In the genomic region with DNA sequence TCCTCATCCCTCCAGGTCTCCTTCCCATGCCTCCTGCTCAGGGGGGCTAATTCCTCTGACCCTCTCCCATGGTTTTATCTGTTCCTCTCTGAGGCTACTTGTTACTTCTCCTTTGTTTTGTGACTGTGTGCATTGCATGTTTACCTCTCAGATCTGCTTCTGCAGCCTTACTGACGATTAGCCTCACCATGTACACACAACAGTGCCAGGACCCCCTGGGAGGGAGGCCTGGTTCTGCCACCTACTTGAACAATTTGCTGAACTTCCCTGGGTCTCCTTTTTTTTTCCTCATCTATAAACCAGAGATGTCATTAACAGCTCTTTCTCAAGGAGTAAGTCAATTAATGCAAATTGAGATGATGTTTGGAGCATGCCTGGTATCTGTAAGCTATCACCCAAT, we compare ENCODE assay signal across 27 mouse cellular contexts. TPM values are rescaled to one million over a fixed set of nuclear protein-coding genes. Genes with fewer than 3 reads are reported as not detected.
DNase-seq lines count a peak whose midpoint lies in the region; ATAC-seq and TF ChIP-seq lines count a peak whose summit lies in the region.
"Had no signal": no experiment of that assay in that cellular context is flagged by ENCODE, and none has a peak within 500 bp of the region (broad histone marks: within the 10 kb centered on the region; RNA-seq: fewer than 3 reads in every experiment).

No protein-coding gene starts in this region.

- H3K4me2 ChIP-seq in heart, embryonic 14.5 days (ENCODE audit: low read length) = 0 out of 2 replicates have a peak overlapping the region, but pooled peaks have one; percentile 7
- H3K4me2 ChIP-seq: embryonic facial prominence, embryonic 15.5 days; forebrain, embryonic 15.5 days; heart, embryonic 11.5 days; hindbrain, embryonic 12.5 days had no signal

- H3K27me3 ChIP-seq in heart, embryonic 14.5 days (ENCODE audit: control insufficient read depth, insufficient read depth, low read length) = no peaks in the 10 kb centered on the region
- peaks cover 83% of the 10 kb centered on the region for H3K27me3 ChIP-seq in megakaryocyte, embryonic 14.5 days (replicated peaks)
- H3K27me3 ChIP-seq: embryonic facial prominence, embryonic 15.5 days; forebrain, embryonic 15.5 days had no signal

- H3K9ac ChIP-seq in heart, embryonic 14.5 days (ENCODE audit: low read length) = no peak overlapping the region; the same call in 1 of the 2 replicates
- H3K9ac ChIP-seq: embryonic facial prominence, embryonic 15.5 days; forebrain, embryonic 15.5 days; hindbrain, embryonic 12.5 days had no signal

- ATAC-seq in cerebellum, adult (ENCODE audit: insufficient number of reproducible peaks, low FRiP score, low TSS enrichment) = no peak
- no peak for ATAC-seq in heart, embryonic 14.5 days (ENCODE audit: insufficient number of reproducible peaks, insufficient read depth, low FRiP score, low read depth)
- no peak for ATAC-seq in megakaryocyte, adult 5-6 weeks (ENCODE audit: poor library complexity, severe bottlenecking)
- ATAC-seq: CD4-positive, CD25-positive, alpha-beta regulatory T cell, adult 4 months; forebrain, embryonic 15.5 days; hindbrain, embryonic 16.5 days; inflammation-experienced regulatory T-cells, adult 6 months; intestine, postnatal 0 days had no signal

- H3K36me3 ChIP-seq in heart, embryonic 14.5 days (ENCODE audit: control insufficient read depth, insufficient read depth, low read length) = no peaks in the 10 kb centered on the region
- H3K36me3 ChIP-seq in megakaryocyte, embryonic 14.5 days (replicated peaks; ENCODE audit: low read length) = no peaks in the 10 kb centered on the region
- H3K36me3 ChIP-seq: embryonic facial prominence, embryonic 15.5 days; forebrain, embryonic 10.5 days; forebrain, embryonic 15.5 days; G1E; hindbrain, embryonic 12.5 days had no signal

- intact Hi-C loops in gastrocnemius, adult 2 months (cut with DNase I) = no loop called here

- H3K4me3 ChIP-seq in heart, embryonic 14.5 days (ENCODE audit: control insufficient read depth in 1 of 2, insufficient read depth in 1 of 2, low read depth in 1 of 2, low read length in 2 of 2) = no peak overlapping the region
- peak overlapping the region; percentile 34 for H3K4me3 ChIP-seq in megakaryocyte, embryonic 14.5 days (replicated peaks)
- H3K4me3 ChIP-seq in gastrocnemius, adult 2 months = no peak overlapping the region
- H3K4me3 ChIP-seq: embryonic facial prominence, embryonic 15.5 days; erythroblast, embryonic 14.5 days; forebrain, embryonic 10.5 days; forebrain, embryonic 15.5 days; hindbrain, embryonic 12.5 days had no signal

- WGBS in heart, embryonic 14.5 days = 39% methylated on average over 1 of the region's 1 CpGs

- no peak overlapping the region for H3K27ac ChIP-seq in heart, embryonic 14.5 days (replicated peaks in 1 of 2; ENCODE audit: control insufficient read depth in 1 of 2, insufficient read depth in 1 of 2, low read depth in 2 of 2, low read length in 2 of 2)
- H3K27ac ChIP-seq in gastrocnemius, adult 2 months = no peak overlapping the region
- H3K27ac ChIP-seq: embryonic facial prominence, embryonic 15.5 days; forebrain, embryonic 10.5 days; forebrain, embryonic 15.5 days; hindbrain, embryonic 12.5 days had no signal

- H3K9me3 ChIP-seq in heart, embryonic 14.5 days (ENCODE audit: control insufficient read depth, low read length) = no peaks in the 10 kb centered on the region
- no peaks in the 10 kb centered on the region for H3K9me3 ChIP-seq in megakaryocyte, embryonic 14.5 days
- H3K9me3 ChIP-seq: embryonic facial prominence, embryonic 15.5 days; forebrain, embryonic 10.5 days; forebrain, embryonic 15.5 days; hindbrain, embryonic 12.5 days had no signal

- TF ChIP-seq CTCF in gastrocnemius, adult 2 months (IDR thresholded peaks at IDR 0.05) = no peak

- H3K4me1 ChIP-seq in heart, embryonic 14.5 days (ENCODE audit: control insufficient read depth in 2 of 2, insufficient read depth in 2 of 2, low read length in 2 of 2) = peaks cover 32 to 59% of the 10 kb centered on the region in 2 experiments
- peaks cover 57% of the 10 kb centered on the region for H3K4me1 ChIP-seq in megakaryocyte, embryonic 14.5 days

- peak; percentile 47 for DNase-seq in cerebellum, adult 11-12 months
- no peak for DNase-seq in heart, postnatal 4 days
- DNase-seq in gastrocnemius, adult 2 months = no peak
- DNase-seq: adrenal gland, adult 8-10 months; adrenal gland, postnatal 36 days; B cell, adult 2 months; cerebellum, adult 8-10 months; cerebellum, postnatal 36 days; embryo, embryonic 11 days; gastrocnemius, postnatal 10 days; heart, adult 18-20 months; heart, postnatal 36 days had no signal

RNA-seq across cellular contexts. Expression of gene Sirpa, which starts 4.9 kb away (rescaled TPM):
- 19.8 and 20.8 TPM in 2 replicates for polyA plus RNA-seq in heart, embryonic 14.5 days (2014; fragmentation: Nextera tagmentation; extraction: Ambion mirVana)
- total RNA-seq in heart, postnatal 4 days (2021) = 10 to 100 TPM; 22.4 to 23.0 TPM
- 9.9 and 60.3 TPM in 2 replicates for polyA plus RNA-seq in megakaryocyte, embryonic 14.5 days (2012; ENCODE audit: insufficient read depth, low replicate concordance)
- total RNA-seq in megakaryocyte, adult 5-6 weeks (2015) = 290 and 306 TPM in 2 replicates
- 325 and 361 TPM in 2 replicates for total RNA-seq in megakaryocyte, adult 5-6 weeks (2017)
- total RNA-seq in gastrocnemius, adult 2 months (2021) = 1 to 10 TPM; 5.0 to 7.4 TPM
- polyA plus RNA-seq: G1E had no signal

Comparison
In these comparisons a context has a peak if more than half of its experiments do, and no peak if none do; other contexts are left out.
1. RNA of gene Sirpa, which starts 4.9 kb away (total RNA-seq): 290 to 361 TPM in megakaryocyte, adult 5-6 weeks; 22.4 to 23.0 TPM in heart, postnatal 4 days and 5.0 to 7.4 TPM in gastrocnemius, adult 2 months; every median in the first group is over 10 times any median in the second.